Mouse (Mus musculus) B cell, adult (primary cell): ENCODE data around the gene Tgfbr2. TPM values are rescaled to one million over a fixed set of nuclear protein-coding genes. Genes with fewer than 3 reads are reported as not detected.

Source experiments
- total RNA-seq: library from RNA; stranded (reverse); gene quantifications from 4 replicates; pipeline ENCODE4 v1.2.4, GENCODE M21; 2023; ENCODE audit not compliant: inconsistent age

Gene Tgfbr2
- 170 to 188 TPM (median 176 TPM) in 4 replicates for total RNA-seq

DNA sequence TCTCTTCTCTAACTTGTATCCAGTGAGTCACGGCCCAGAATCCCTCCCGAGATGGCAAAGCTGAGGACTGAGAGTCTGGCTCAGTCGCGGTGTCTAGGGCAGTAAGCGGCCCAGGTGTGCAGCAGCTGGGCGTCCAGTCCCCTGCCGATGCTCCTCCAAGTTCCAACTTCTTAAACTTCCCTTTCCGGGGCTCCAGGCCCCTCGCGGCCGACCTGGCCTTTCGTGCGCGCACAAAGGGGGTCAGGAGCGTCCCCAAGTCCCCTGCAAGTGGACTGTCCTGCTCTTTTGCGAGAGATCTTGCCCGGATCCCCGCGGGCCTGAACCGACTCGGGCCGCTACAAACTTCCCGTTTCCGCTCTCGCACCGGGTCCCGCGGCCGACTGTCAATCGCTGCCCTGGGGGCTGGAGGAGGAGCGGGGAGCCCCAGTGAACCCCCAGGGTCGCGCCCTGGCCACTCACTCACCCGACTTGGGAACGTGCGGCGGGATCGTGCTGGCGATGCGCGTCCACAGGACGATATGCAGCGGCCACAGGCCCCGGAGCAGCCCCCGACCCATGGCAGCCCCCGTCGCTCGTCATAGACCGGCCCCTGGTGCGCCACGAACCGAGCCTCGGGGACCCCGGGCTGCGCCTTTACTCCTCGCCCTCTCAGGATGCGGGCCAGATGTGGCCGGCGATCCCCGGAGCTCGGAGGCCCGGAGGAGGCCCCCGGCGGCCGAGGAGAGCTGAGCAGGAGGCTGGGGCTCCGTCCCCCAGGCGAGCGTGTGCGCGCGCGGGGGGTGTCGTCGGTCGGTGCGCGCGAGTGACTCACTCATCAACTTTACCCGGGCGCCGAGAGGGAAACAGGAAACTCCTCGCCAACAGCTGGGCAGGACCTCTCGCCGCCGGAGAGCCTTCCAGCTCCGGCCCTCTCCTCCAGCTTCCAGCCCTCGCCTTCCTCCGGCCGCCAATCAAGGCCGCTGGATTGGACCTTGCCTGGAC lies at the start of gene Tgfbr2:
Gene Tgfbr2 (minus strand): TSS at position 880 of the 981 bp plus-strand sequence.

